Mouse (Mus musculus) liver, embryonic 12.5 days (tissue): ENCODE data around the gene Wdr17. TPM values are rescaled to one million over a fixed set of nuclear protein-coding genes. Genes with fewer than 3 reads are reported as not detected.

ENCODE experiments used
- polyA plus RNA-seq: library from polyadenylated mRNA; unstranded; fragments of >200 nt; fragmentation: Nextera tagmentation; extraction: Ambion mirVana; gene quantifications from 2 replicates; pipeline ENCODE4 v1.2.1, GENCODE M21; 2016

The Wdr17 gene
- polyA plus RNA-seq, 1 experiment from 2014 or later = not detected

Other genes starting within 250 kb of the Wdr17 start
- gene Gpm6a, start 67.7 kb upstream of the Wdr17 start, polyA plus RNA-seq = 3.2 and 3.4 TPM in 2 replicates